Mouse (Mus musculus): Measurements from ENCODE around the gene Serpina3g. TPM values are rescaled to one million over a fixed set of nuclear protein-coding genes. Genes with fewer than 3 reads are reported as not detected.

Serpina3g gene
- total and polyA plus RNA-seq, 3 experiments: 1.4 to 13.9 (median 11.7) TPM

GRCm38 (mm10) chr12:104262863-104263262 lies 26.8 kb downstream of the Serpina3g start, which contains the start of gene Serpina3i:
Gene Serpina3i, plus strand, starts transcription at chr12:104263122.
- Histone ChIP-seq H3K27ac (ENCODE audit: insufficient read depth, low read depth) (no peak within 1 kb of the TSS), H3K9me3 (replicated peaks; ENCODE audit: low read length) (no peaks in the 10 kb centered on the region), H3K79me2 (replicated peaks; ENCODE audit: control insufficient read depth, extremely low read depth, insufficient read depth, poor library complexity, severe bottlenecking) (no peaks in the 10 kb centered on the region), H3K9ac (ENCODE audit: insufficient read depth, low read depth) (no peak within 1 kb of the TSS), H3K4me2 (ENCODE audit: insufficient read depth, low read depth, poor library complexity, severe bottlenecking) (peak within 1 kb of the TSS; percentile 44; the same call in 1 of the 2 replicates), H3K27me3 (replicated peaks) (no peaks in the 10 kb centered on the region), H3K4me3 (replicated peaks in 1 of 3; ENCODE audit: low read depth in 2 of 3, low read length in 2 of 3, poor library complexity in 1 of 3) (no peak within 1 kb of the TSS), H3K4me1 (ENCODE audit: control insufficient read depth in 1 of 2, insufficient read depth in 2 of 2) (peaks cover 10 to 30% of the 10 kb centered on the region in 2 experiments), H3K36me3 (replicated peaks in 1 of 2; ENCODE audit: control insufficient read depth in 1 of 2, insufficient read depth in 1 of 2, low read length in 1 of 2) (no peaks in the 10 kb centered on the region)
- no peak for DNase-seq (ENCODE audit: extremely low read depth)
- in situ Hi-C loops (cut with MboI; ENCODE audit: low pct_ligation_motif_present, low pct_unique_long_range_greater_than_20kb, low sequenced_read_pairs): no loop called here
- dilution Hi-C loops (cut with MboI; ENCODE audit: extremely low pct_ligation_motif_present, extremely low pct_unique_long_range_greater_than_20kb, low sequenced_read_pairs): no loop called here
- TF ChIP-seq MAFK (IDR thresholded peaks at IDR 0.05; ENCODE audit: insufficient replicate concordance, low read length) (no peak), RCOR1 (conservative IDR thresholded peaks at IDR 0.05; ENCODE audit: low read depth, low read length) (no peak), ELF1 (IDR thresholded peaks at IDR 0.05; ENCODE audit: low read depth, low read length) (no peak), ZC3H11A (IDR thresholded peaks at IDR 0.05; ENCODE audit: low read depth, low read length) (no peak), MYC (IDR thresholded peaks at IDR 0.05; ENCODE audit: low read depth, low read length) (no peak), UBTF (IDR thresholded peaks at IDR 0.05; ENCODE audit: low read depth, low read length) (no peak), NELFE (IDR thresholded peaks at IDR 0.05; ENCODE audit: low read depth, low read length) (no peak), CHD1 (IDR thresholded peaks at IDR 0.05; ENCODE audit: low read depth, low read length) (no peak)

GRCm38 (mm10) chr12:104266374-104266773 lies 30.3 kb downstream of the Serpina3g start:
- in situ Hi-C loops (cut with MboI; ENCODE audit: low pct_ligation_motif_present, low pct_unique_long_range_greater_than_20kb, low sequenced_read_pairs) (no loop called here), dilution Hi-C loops (cut with MboI; ENCODE audit: extremely low pct_ligation_motif_present, extremely low pct_unique_long_range_greater_than_20kb, low sequenced_read_pairs) (no loop called here)
- H3K27me3 ChIP-seq (replicated peaks): no peaks in the 10 kb centered on the region
- H3K4me1 ChIP-seq (ENCODE audit: control insufficient read depth in 1 of 2, insufficient read depth in 2 of 2): peaks cover 10 to 30% of the 10 kb centered on the region in 2 experiments
- TF ChIP-seq NELFE (IDR thresholded peaks at IDR 0.05; ENCODE audit: low read depth, low read length) (no peak), ELF1 (IDR thresholded peaks at IDR 0.05; ENCODE audit: low read depth, low read length) (peak; percentile 56; the same call in 1 of the 2 replicates)
- H3K4me3 ChIP-seq (replicated peaks in 1 of 3; ENCODE audit: low read depth in 2 of 3, low read length in 2 of 3, poor library complexity in 1 of 3): no peak overlapping the region
- no peak overlapping the region for H3K9ac ChIP-seq (ENCODE audit: insufficient read depth, low read depth)
- no peak overlapping the region for H3K27ac ChIP-seq (ENCODE audit: insufficient read depth, low read depth)
- H3K79me2 ChIP-seq (replicated peaks; ENCODE audit: control insufficient read depth, extremely low read depth, insufficient read depth, poor library complexity, severe bottlenecking): no peaks in the 10 kb centered on the region
- H3K36me3 ChIP-seq (replicated peaks in 1 of 2; ENCODE audit: control insufficient read depth in 1 of 2, insufficient read depth in 1 of 2, low read length in 1 of 2): no peaks in the 10 kb centered on the region
- no peak overlapping the region for H3K4me2 ChIP-seq (ENCODE audit: insufficient read depth, low read depth, poor library complexity, severe bottlenecking)
- DNase-seq (ENCODE audit: extremely low read depth): no peak
- peaks cover 3% of the 10 kb centered on the region for H3K9me3 ChIP-seq (replicated peaks; ENCODE audit: low read length)

- Histone ChIP-seq H3K27ac (ENCODE audit: insufficient read depth, low read depth) (peak overlapping the region; percentile 13; the same call in 1 of the 2 replicates), H3K79me2 (replicated peaks; ENCODE audit: control insufficient read depth, extremely low read depth, insufficient read depth, poor library complexity, severe bottlenecking) (no peaks in the 10 kb centered on the region), H3K36me3 (replicated peaks in 1 of 2; ENCODE audit: control insufficient read depth in 1 of 2, insufficient read depth in 1 of 2, low read length in 1 of 2) (no peaks in the 10 kb centered on the region), H3K4me1 (ENCODE audit: control insufficient read depth in 1 of 2, insufficient read depth in 2 of 2) (peaks cover 10 to 32% of the 10 kb centered on the region in 2 experiments), H3K9me3 (replicated peaks; ENCODE audit: low read length) (peaks cover 3% of the 10 kb centered on the region), H3K4me2 (ENCODE audit: insufficient read depth, low read depth, poor library complexity, severe bottlenecking) (peak overlapping the region; percentile 69), H3K27me3 (replicated peaks) (no peaks in the 10 kb centered on the region), H3K4me3 (replicated peaks in 1 of 3; ENCODE audit: low read depth in 2 of 3, low read length in 2 of 3, poor library complexity in 1 of 3) (no peak overlapping the region), H3K9ac (ENCODE audit: insufficient read depth, low read depth) (0 out of 2 replicates have a peak overlapping the region, but pooled peaks have one; percentile 7)
- peak; percentile 85 for DNase-seq (ENCODE audit: extremely low read depth)
- dilution Hi-C loops (cut with MboI; ENCODE audit: extremely low pct_ligation_motif_present, extremely low pct_unique_long_range_greater_than_20kb, low sequenced_read_pairs): no loop called here
- in situ Hi-C loops (cut with MboI; ENCODE audit: low pct_ligation_motif_present, low pct_unique_long_range_greater_than_20kb, low sequenced_read_pairs): no loop called here
- no peak for TF ChIP-seq ZNF384 (IDR thresholded peaks at IDR 0.05; ENCODE audit: low read depth, low read length)
- peak; percentile 97 for TF ChIP-seq EP300 (IDR thresholded peaks at IDR 0.05; ENCODE audit: low read length)
- TF ChIP-seq BHLHE40 (IDR thresholded peaks at IDR 0.05; ENCODE audit: low read depth, low read length): peak; percentile 94
- TF ChIP-seq ZKSCAN1 (IDR thresholded peaks at IDR 0.05; ENCODE audit: borderline replicate concordance, low read depth, low read length): no peak
- peak; percentile 92 for TF ChIP-seq JUN (IDR thresholded peaks at IDR 0.05; ENCODE audit: insufficient read depth, low read depth, low read length)
- no peak for TF ChIP-seq PAX5 (IDR thresholded peaks at IDR 0.05; ENCODE audit: low read length)
- no peak for TF ChIP-seq UBTF (IDR thresholded peaks at IDR 0.05; ENCODE audit: low read depth, low read length)
- TF ChIP-seq ELF1 (IDR thresholded peaks at IDR 0.05; ENCODE audit: low read depth, low read length): no peak
- TF ChIP-seq NELFE (IDR thresholded peaks at IDR 0.05; ENCODE audit: low read depth, low read length): no peak
- peak; percentile 95 for TF ChIP-seq JUND (conservative IDR thresholded peaks at IDR 0.05; ENCODE audit: low read depth, low read length)
- peak; percentile 94 for TF ChIP-seq RCOR1 (conservative IDR thresholded peaks at IDR 0.05; ENCODE audit: low read depth, low read length)
- peak; percentile 100 for TF ChIP-seq MEF2A (IDR thresholded peaks at IDR 0.05; ENCODE audit: borderline replicate concordance, low read depth, low read length)
- TF ChIP-seq MAX (IDR thresholded peaks at IDR 0.05; ENCODE audit: low read length): no peak; the same call in 1 of the 2 replicates
- no peak for TF ChIP-seq RAD21 (IDR thresholded peaks at IDR 0.05; ENCODE audit: low read depth, low read length)
- TF ChIP-seq MAFK (IDR thresholded peaks at IDR 0.05; ENCODE audit: insufficient replicate concordance, low read length): peak; percentile 67; the same call in 1 of the 2 replicates
- TF ChIP-seq TBP (conservative IDR thresholded peaks at IDR 0.05; ENCODE audit: low read depth, low read length): no peak
- no peak for TF ChIP-seq KAT2A (IDR thresholded peaks at IDR 0.05; ENCODE audit: insufficient replicate concordance, low read length)
- TF ChIP-seq USF2 (conservative IDR thresholded peaks at IDR 0.05; ENCODE audit: low read depth, low read length): no peak
Observed at GRCm38 (mm10) chr12:104278216-104279055, 42.4 kb downstream of the Serpina3g start.

All from CH12.LX (cell line).